Comparison of ENCODE assay signal across 12 mouse cellular contexts in genomic region chr15:27536771-27537170, GRCm38 (mm10).
DNase-seq lines count a peak whose midpoint lies in the region; ATAC-seq and TF ChIP-seq lines count a peak whose summit lies in the region.
"Had no signal": no experiment of that assay in that cellular context is flagged by ENCODE, and none has a peak within 500 bp of the region (broad histone marks: within the 10 kb centered on the region; RNA-seq: fewer than 3 reads in every experiment).

No protein-coding gene starts in this region.

- no peaks in the 10 kb centered on the region for H3K9me3 ChIP-seq in heart, embryonic 10.5 days
- no peaks in the 10 kb centered on the region for H3K9me3 ChIP-seq in midbrain, postnatal 0 days (ENCODE audit: low read length)
- no peaks in the 10 kb centered on the region for H3K9me3 ChIP-seq in midbrain, embryonic 10.5 days (replicated peaks)
- H3K9me3 ChIP-seq: lung, embryonic 15.5 days; midbrain, embryonic 15.5 days had no signal

- peak overlapping the region; percentile 86 for H3K27ac ChIP-seq in heart, embryonic 10.5 days
- 0 out of 2 replicates have a peak overlapping the region, but pooled peaks have one; percentile 6 for H3K27ac ChIP-seq in midbrain, postnatal 0 days (ENCODE audit: low read depth, low read length)
- no peak overlapping the region for H3K27ac ChIP-seq in midbrain, embryonic 10.5 days (replicated peaks)
- H3K27ac ChIP-seq: lung, embryonic 15.5 days; midbrain, embryonic 15.5 days had no signal

- H3K27me3 ChIP-seq in heart, embryonic 10.5 days (ENCODE audit: insufficient read depth, poor library complexity, severe bottlenecking), result no peaks in the 10 kb centered on the region
- no peaks in the 10 kb centered on the region for H3K27me3 ChIP-seq in midbrain, postnatal 0 days (ENCODE audit: insufficient read depth, low read length)
- H3K27me3 ChIP-seq in midbrain, embryonic 10.5 days (ENCODE audit: low read depth, poor library complexity, severe bottlenecking), result peaks cover 25% of the 10 kb centered on the region
- H3K27me3 ChIP-seq: lung, embryonic 15.5 days; midbrain, embryonic 15.5 days had no signal

- no peak for TF ChIP-seq CTCF in midbrain, postnatal 0 days (IDR thresholded peaks at IDR 0.05)

- H3K4me1 ChIP-seq in heart, embryonic 10.5 days, result peaks cover 56% of the 10 kb centered on the region
- H3K4me1 ChIP-seq in midbrain, postnatal 0 days (ENCODE audit: insufficient read depth, low read length), result no peaks in the 10 kb centered on the region
- no peaks in the 10 kb centered on the region for H3K4me1 ChIP-seq in midbrain, embryonic 10.5 days
- H3K4me1 ChIP-seq: midbrain, embryonic 15.5 days had no signal

- DNase-seq in heart, embryonic 10.5 days (ENCODE audit: low spot score), result no peak
- no peak for DNase-seq in heart, postnatal 25 days (ENCODE audit: low spot score)
- DNase-seq in midbrain, postnatal 0 days (ENCODE audit: low spot score), result no peak
- no peak for DNase-seq in midbrain, embryonic 10.5 days (ENCODE audit: low spot score)
- peak; percentile 19 for DNase-seq in kidney, postnatal 14 days
- peak; percentile 62 to 83 for DNase-seq in right cerebral cortex, postnatal 36 days (ENCODE audit: low spot score in 2 of 2)
- no peak for DNase-seq in urinary bladder, postnatal 10 days (ENCODE audit: low spot score)
- DNase-seq in cerebellum, postnatal 36 days, result no peak
- DNase-seq: embryo, embryonic 11 days had no signal

- H3K36me3 ChIP-seq in heart, embryonic 10.5 days, result no peaks in the 10 kb centered on the region
- no peaks in the 10 kb centered on the region for H3K36me3 ChIP-seq in midbrain, postnatal 0 days (ENCODE audit: insufficient read depth, low read length)
- H3K36me3 ChIP-seq in midbrain, embryonic 10.5 days, result no peaks in the 10 kb centered on the region
- H3K36me3 ChIP-seq: lung, embryonic 15.5 days; midbrain, embryonic 15.5 days had no signal

- WGBS in heart, embryonic 10.5 days, result 55% methylated on average over 5 of the region's 5 CpGs
- WGBS in midbrain, postnatal 0 days, result 56% methylated on average over 5 of the region's 5 CpGs
- 73% methylated on average over 5 of the region's 5 CpGs for WGBS in midbrain, embryonic 10.5 days

- no peak overlapping the region for H3K4me2 ChIP-seq in midbrain, postnatal 0 days (ENCODE audit: low read depth, low read length, poor library complexity, severe bottlenecking)
- H3K4me2 ChIP-seq: lung, embryonic 15.5 days; midbrain, embryonic 15.5 days had no signal

- H3K9ac ChIP-seq in midbrain, postnatal 0 days (replicated peaks; ENCODE audit: low read length, poor library complexity, severe bottlenecking), result no peak overlapping the region
- H3K9ac ChIP-seq: lung, embryonic 15.5 days; midbrain, embryonic 15.5 days had no signal

- H3K4me3 ChIP-seq in heart, embryonic 10.5 days, result no peak overlapping the region
- H3K4me3 ChIP-seq in midbrain, postnatal 0 days (ENCODE audit: low read depth, low read length), result no peak overlapping the region
- no peak overlapping the region for H3K4me3 ChIP-seq in midbrain, embryonic 10.5 days
- H3K4me3 ChIP-seq: lung, embryonic 15.5 days; midbrain, embryonic 15.5 days had no signal

- intact Hi-C loops in heart, postnatal 25 days (cut with DNase I), result no loop called here

- no peak for ATAC-seq in midbrain, postnatal 0 days (ENCODE audit: low FRiP score)
- ATAC-seq: forebrain, embryonic 14.5 days; midbrain, embryonic 15.5 days had no signal

Comparison
In these comparisons a context has a peak if more than half of its experiments do, and no peak if none do; other contexts are left out.
1. DNase-seq: peak in kidney, postnatal 14 days (single experiment) and right cerebral cortex, postnatal 36 days (2 of 2); none in heart, embryonic 10.5 days (single experiment), heart, postnatal 25 days (single experiment), midbrain, postnatal 0 days (single experiment), midbrain, embryonic 10.5 days (single experiment), urinary bladder, postnatal 10 days (single experiment) and cerebellum, postnatal 36 days (0 of 2).